Mouse (Mus musculus) kidney, postnatal 0 days (tissue): ENCODE data around the gene Ccdc163. TPM values are rescaled to one million over a fixed set of nuclear protein-coding genes. Genes with fewer than 3 reads are reported as not detected.
A peak's percentile ranks its signal among the peaks of the same experiment; 100 is the strongest.
"Not testable (repeated sequence)": the region's sequence is repeated elsewhere in the genome, so short reads cannot be mapped to it uniquely, and the experiment has no call there.

Experiments
- ATAC-seq: fragments of 200-750 bp; cut with Nextera tagmentation; replicated peaks from 2 replicates; pipeline ENCODE4 v1.8.0; 2017; ENCODE audit warnings: low read depth, moderate number of reproducible peaks, moderate TSS enrichment, moderate library complexity; ENCODE audit not compliant: low FRiP score
- DNase-seq: peaks from one replicate; pipeline ENCODE4 v3.0.0-alpha.2; 2016; ENCODE audit warnings: low spot score
- H3K27ac ChIP-seq: fragments of 300-500 bp; sonication (generic); 2 replicates; pipeline ENCODE4 v1.5.1; 2014; ENCODE audit warnings: mild to moderate bottlenecking
- H3K27me3 ChIP-seq: fragments of 300-500 bp; sonication (generic); 2 replicates; pipeline ENCODE4 v1.6.1; 2014; ENCODE audit warnings: low read length, mixed read lengths; ENCODE audit not compliant: insufficient read depth
- H3K36me3 ChIP-seq: fragments of 300-500 bp; sonication (generic); 2 replicates; pipeline ENCODE4 v1.6.1; 2014; ENCODE audit warnings: low read length, mixed read lengths; ENCODE audit not compliant: insufficient read depth
- H3K4me1 ChIP-seq: fragments of 300-500 bp; sonication (generic); replicated peaks from 2 replicates; pipeline ENCODE4 v1.6.1; 2014; ENCODE audit warnings: antibody characterized with exemption, low read length, mixed read lengths; ENCODE audit not compliant: insufficient read depth
- H3K4me2 ChIP-seq: fragments of 300-500 bp; sonication (generic); 2 replicates; pipeline ENCODE4 v1.6.1; 2014; ENCODE audit warnings: mild to moderate bottlenecking, low read length, moderate library complexity, mixed read lengths
- H3K4me3 ChIP-seq: fragments of 300-500 bp; sonication (generic); replicated peaks from 2 replicates; pipeline ENCODE4 v1.5.1; 2014; ENCODE audit warnings: low read depth, low read length
- H3K9ac ChIP-seq: fragments of 300-500 bp; sonication (generic); 2 replicates; pipeline ENCODE4 v1.6.1; 2014; ENCODE audit warnings: low read depth, low read length
- H3K9me3 ChIP-seq: fragments of 300-500 bp; sonication (generic); replicated peaks from 2 replicates; pipeline ENCODE4 v1.6.1; 2016; ENCODE audit warnings: low read length, inconsistent platforms, mixed read lengths
- CTCF ChIP-seq: IDR thresholded peaks from 2 replicates; pipeline ENCODE4 v1.5.1; 2016; ENCODE audit warnings: antibody characterized with exemption, low read depth, mild to moderate bottlenecking, moderate library complexity
- WGBS: fragments of 180-500 bp; shearing (Covaris S2); extraction: QIAGEN DNeasy Blood & Tissue Kit; methylation state at CpG from one replicate; pipeline ENCODE4 v1.1.7; 2014; 5-methylcytosine and 5-hydroxymethylcytosine counted together
- polyA plus RNA-seq: library from polyadenylated mRNA; unstranded; fragments of >200 nt; fragmentation: Nextera tagmentation; extraction: Ambion mirVana; gene quantifications from 2 replicates; pipeline ENCODE4 v1.2.1, GENCODE M21; 2015

Ccdc163 gene
- polyA plus RNA-seq, 1 experiment from 2014 or later, result 25.8 TPM

DNA sequence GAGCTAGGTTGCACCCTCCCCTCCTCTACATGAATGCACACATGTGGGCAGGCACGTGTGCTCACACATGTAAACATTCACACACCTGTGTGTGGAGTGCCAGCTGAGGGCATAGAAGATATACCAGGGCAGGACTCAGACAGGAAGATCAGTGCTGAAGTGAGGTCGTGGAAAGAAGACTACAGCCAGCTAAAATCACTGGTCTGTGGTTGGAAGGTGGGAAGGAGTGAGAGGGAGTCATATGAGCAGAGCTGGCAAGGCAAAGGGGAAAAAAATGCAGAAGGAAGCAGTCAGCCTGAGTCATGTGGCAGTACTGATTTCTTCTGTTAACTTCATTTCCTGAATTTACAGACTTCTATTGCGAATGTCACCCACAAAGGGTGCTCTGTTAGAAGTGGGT, 40.2 kb upstream of the Ccdc163 start:
- H3K4me1 ChIP-seq, result no peaks in the 10 kb centered on the region
- H3K9me3 ChIP-seq, result no peaks in the 10 kb centered on the region
- no peak overlapping the region for H3K4me3 ChIP-seq
- no peak overlapping the region for H3K4me2 ChIP-seq
- H3K36me3 ChIP-seq, result no peaks in the 10 kb centered on the region
- 50% methylated on average over 3 of the region's 3 CpGs for WGBS
- ATAC-seq (no peak), DNase-seq (no peak)
- no peak for TF ChIP-seq CTCF
- no peak overlapping the region for H3K9ac ChIP-seq
- 0 out of 2 replicates have a peak overlapping the region, but pooled peaks have one; percentile 26 for H3K27ac ChIP-seq
- no peaks in the 10 kb centered on the region for H3K27me3 ChIP-seq

DNA sequence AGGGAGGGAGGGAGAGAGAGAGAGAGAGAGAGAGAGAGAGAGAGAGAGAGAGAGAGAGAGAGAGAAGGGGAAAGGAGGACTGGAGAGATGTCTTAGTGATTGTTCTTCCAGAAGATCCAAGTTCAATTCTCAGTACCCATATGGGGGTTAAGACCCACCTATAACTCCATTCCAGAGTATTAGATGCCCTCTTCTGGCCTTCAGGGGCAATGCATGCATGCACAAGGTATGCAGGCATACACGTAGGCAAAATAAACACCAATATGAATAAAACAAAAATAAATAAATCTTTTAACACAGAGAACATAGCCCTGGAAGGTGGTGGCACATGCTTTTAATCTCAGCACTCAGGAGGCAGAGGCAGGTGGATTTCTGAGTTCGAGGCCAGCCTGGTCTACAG, 39.0 kb upstream of the Ccdc163 start:
- no peak overlapping the region for H3K4me2 ChIP-seq
- no peaks in the 10 kb centered on the region for H3K4me1 ChIP-seq
- WGBS, result 62% methylated on average over 2 of the region's 2 CpGs
- H3K9ac ChIP-seq, result no peak overlapping the region
- H3K36me3 ChIP-seq, result no peaks in the 10 kb centered on the region
- no peaks in the 10 kb centered on the region for H3K9me3 ChIP-seq
- DNase-seq, result no peak
- no peak overlapping the region for H3K4me3 ChIP-seq
- H3K27ac ChIP-seq, result no peak overlapping the region
- ATAC-seq, result no peak
- TF ChIP-seq CTCF, result peak; percentile 61
- H3K27me3 ChIP-seq, result no peaks in the 10 kb centered on the region

DNA sequence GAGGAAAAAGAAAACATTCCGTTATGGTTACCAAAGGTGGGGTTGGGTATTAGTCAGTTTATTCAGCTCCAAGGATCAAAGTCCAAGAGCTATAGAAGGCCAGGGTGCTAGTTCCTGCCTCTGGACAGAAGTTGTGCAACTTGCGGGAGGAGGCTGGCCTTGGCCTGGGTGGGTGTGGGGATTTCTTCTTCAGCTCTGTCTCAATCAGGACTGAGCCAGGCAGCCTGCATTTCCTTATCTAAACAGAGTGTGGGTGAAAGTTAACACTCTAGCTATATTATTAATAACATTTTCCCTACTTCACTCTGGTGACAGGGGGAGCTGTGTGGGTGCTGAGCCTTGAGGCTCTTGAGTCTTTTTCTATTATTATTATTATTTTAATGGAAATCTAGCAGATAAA, 35.5 kb upstream of the Ccdc163 start:
- WGBS, result 40% methylated on average over 2 of the region's 2 CpGs
- Histone ChIP-seq H3K4me3 (no peak overlapping the region), H3K27me3 (no peaks in the 10 kb centered on the region), H3K27ac (no peak overlapping the region), H3K4me2 (no peak overlapping the region), H3K9me3 (no peaks in the 10 kb centered on the region), H3K9ac (no peak overlapping the region), H3K36me3 (no peaks in the 10 kb centered on the region), H3K4me1 (no peaks in the 10 kb centered on the region)
- TF ChIP-seq CTCF, result no peak
- DNase-seq, result peak; percentile 43
- ATAC-seq, result peak; percentile 82; the same call in 1 of the 2 replicates

DNA sequence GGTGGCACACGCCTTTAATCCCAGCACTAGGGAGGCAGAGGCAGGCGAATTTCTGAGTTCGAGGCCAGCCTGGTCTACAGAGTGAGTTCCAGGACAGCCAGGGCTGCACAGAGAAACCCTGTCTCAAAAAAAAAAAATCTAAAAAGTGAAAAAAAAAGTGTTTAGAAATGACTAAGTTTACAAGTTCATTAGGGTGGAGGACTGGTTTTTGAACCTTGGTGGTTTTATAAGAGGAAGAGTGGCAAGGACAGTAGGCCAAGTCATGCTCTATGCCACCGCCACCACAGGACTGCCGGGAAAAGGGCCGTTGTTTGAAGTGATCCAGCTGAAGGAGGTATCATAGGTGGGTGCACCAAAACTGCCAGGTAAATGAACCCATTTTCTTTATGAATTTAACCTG, 33.5 kb upstream of the Ccdc163 start:
- H3K4me2 ChIP-seq, H3K9me3 ChIP-seq, DNase-seq, H3K27me3 ChIP-seq, H3K4me1 ChIP-seq, H3K27ac ChIP-seq, H3K9ac ChIP-seq, H3K4me3 ChIP-seq, ATAC-seq, H3K36me3 ChIP-seq: not testable (repeated sequence)
- WGBS, result 94% methylated on average over 6 of the region's 6 CpGs

DNA sequence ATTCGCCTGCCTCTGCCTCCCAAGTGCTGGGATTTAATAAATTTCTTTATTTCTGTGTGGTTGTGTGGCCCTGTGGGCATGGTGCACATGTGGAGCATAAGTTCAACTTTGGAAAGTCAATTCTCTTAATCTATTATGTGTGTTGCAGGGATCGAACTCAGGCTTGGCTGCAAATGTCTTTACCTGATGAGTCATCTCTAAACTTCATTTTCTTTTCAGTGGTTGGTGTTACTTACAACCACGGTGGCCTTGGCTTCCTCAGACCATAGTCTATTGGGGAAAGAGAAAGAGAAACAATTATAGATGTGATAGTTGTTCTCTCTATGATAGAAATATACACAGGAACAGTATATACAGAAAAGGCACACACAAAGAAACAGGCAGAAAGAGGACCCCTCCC, 32.3 kb upstream of the Ccdc163 start:
- DNase-seq (no peak), ATAC-seq (no peak)
- no peaks in the 10 kb centered on the region for H3K36me3 ChIP-seq
- H3K9ac ChIP-seq, result no peak overlapping the region
- no peaks in the 10 kb centered on the region for H3K4me1 ChIP-seq
- no peak overlapping the region for H3K27ac ChIP-seq
- WGBS, result 85% methylated on average over 3 of the region's 3 CpGs
- no peaks in the 10 kb centered on the region for H3K9me3 ChIP-seq
- no peak overlapping the region for H3K4me2 ChIP-seq
- H3K4me3 ChIP-seq, result no peak overlapping the region
- H3K27me3 ChIP-seq, result no peaks in the 10 kb centered on the region
- no peak for TF ChIP-seq CTCF

DNA sequence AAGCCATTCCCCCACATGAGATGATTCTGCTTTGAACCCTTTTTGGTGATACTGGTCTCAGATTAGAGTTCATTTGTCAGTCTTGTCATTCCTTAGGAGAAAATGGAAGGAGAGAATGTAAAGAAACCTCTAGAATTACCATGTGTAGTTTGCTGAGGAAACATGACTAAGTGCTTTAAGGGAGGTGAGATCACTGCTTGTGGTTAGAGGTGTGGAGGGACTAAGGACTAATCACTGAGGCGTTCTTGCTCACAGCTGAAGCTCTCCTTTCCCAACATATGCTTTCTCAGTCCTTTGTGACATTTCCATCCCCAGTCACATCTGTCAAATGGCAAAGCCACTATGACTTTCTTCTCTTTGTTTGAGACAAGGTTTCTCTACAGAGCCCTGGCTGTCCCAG, 30.5 kb upstream of the Ccdc163 start:
- ATAC-seq (no peak), DNase-seq (no peak)
- Histone ChIP-seq H3K27me3 (no peaks in the 10 kb centered on the region), H3K4me1 (no peaks in the 10 kb centered on the region), H3K27ac (no peak overlapping the region), H3K9ac (no peak overlapping the region), H3K4me2 (no peak overlapping the region), H3K9me3 (no peaks in the 10 kb centered on the region), H3K36me3 (no peaks in the 10 kb centered on the region), H3K4me3 (no peak overlapping the region)
- TF ChIP-seq CTCF, result no peak
- 86% methylated on average over 1 of the region's 1 CpGs for WGBS

DNA sequence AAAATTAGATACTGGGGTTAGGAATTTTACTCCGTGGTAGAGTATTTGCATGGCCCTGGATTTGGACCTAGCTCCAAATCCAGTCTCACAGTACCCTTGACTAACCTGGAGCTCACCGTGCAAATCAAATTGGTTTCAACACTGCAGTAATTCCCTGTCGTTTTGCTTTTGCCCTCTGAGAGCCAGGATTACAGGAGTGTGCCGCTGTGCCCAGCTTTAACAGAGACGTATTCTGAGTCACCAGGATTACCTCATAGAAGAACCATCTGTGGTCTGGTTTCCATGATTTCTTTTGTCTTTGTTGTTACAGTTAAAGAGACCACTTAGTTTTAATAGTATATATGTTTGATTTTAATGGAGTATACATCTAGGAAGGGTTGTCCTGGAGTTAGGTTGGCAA, 29.2 kb upstream of the Ccdc163 start:
- H3K4me1 ChIP-seq, result no peaks in the 10 kb centered on the region
- no peak for TF ChIP-seq CTCF
- no peak overlapping the region for H3K4me2 ChIP-seq
- H3K27ac ChIP-seq, result no peak overlapping the region
- WGBS, result 68% methylated on average over 5 of the region's 5 CpGs
- no peaks in the 10 kb centered on the region for H3K9me3 ChIP-seq
- H3K9ac ChIP-seq, result no peak overlapping the region
- no peaks in the 10 kb centered on the region for H3K36me3 ChIP-seq
- DNase-seq (no peak), ATAC-seq (no peak)
- H3K27me3 ChIP-seq, result no peaks in the 10 kb centered on the region
- H3K4me3 ChIP-seq, result no peak overlapping the region

DNA sequence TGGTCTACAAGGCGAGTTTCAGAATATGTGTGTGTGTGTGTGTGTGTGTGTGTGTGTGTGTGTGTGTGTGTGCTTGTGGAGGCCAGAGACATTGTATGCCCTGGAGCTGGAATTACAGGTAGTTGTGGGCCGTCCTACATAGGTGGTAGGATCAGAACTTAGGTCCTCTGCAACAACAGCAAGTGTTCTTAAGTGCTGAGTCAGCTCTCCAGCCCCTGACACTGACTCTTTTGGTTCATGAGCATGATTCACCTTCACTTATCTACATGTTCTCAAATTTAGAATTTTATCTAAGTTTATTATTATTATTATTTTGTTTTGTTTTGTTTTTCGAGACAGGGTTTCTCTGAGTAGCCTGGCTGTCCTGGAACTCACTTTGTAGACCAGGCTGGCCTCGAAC, 27.8 kb upstream of the Ccdc163 start:
- H3K27me3 ChIP-seq, H3K9ac ChIP-seq, H3K27ac ChIP-seq, H3K36me3 ChIP-seq, H3K4me2 ChIP-seq, H3K4me1 ChIP-seq, DNase-seq, ATAC-seq, H3K4me3 ChIP-seq, H3K9me3 ChIP-seq: not testable (repeated sequence)
- WGBS, result 97% methylated on average over 4 of the region's 4 CpGs
